Mouse (Mus musculus) lung, embryonic 15.5 days (tissue): Measurements from ENCODE around the gene Gabbr1. TPM values are rescaled to one million over a fixed set of nuclear protein-coding genes. Genes with fewer than 3 reads are reported as not detected.

Experiments
- ATAC-seq: fragments of 200-750 bp; cut with Nextera tagmentation; 2 replicates; pipeline ENCODE4 v1.8.0; 2017; ENCODE audit warnings: moderate number of reproducible peaks, borderline replicate concordance; ENCODE audit not compliant: low FRiP score, low TSS enrichment; ENCODE audit errors: extremely low read depth
- H3K27ac ChIP-seq: fragments of 300-500 bp; sonication (generic); 2 replicates; pipeline ENCODE4 v1.5.1; 2015; ENCODE audit warnings: moderate library complexity, mild to moderate bottlenecking, inconsistent platforms
- H3K27me3 ChIP-seq: fragments of 300-500 bp; sonication (generic); 2 replicates; pipeline ENCODE4 v1.6.1; 2015; ENCODE audit warnings: inconsistent platforms
- H3K36me3 ChIP-seq: fragments of 300-500 bp; sonication (generic); 2 replicates; pipeline ENCODE4 v1.6.1; 2015; ENCODE audit warnings: inconsistent platforms
- H3K4me1 ChIP-seq: fragments of 300-500 bp; sonication (generic); 2 replicates; pipeline ENCODE4 v1.6.1; 2015; ENCODE audit warnings: inconsistent platforms
- H3K4me2 ChIP-seq: fragments of 300-500 bp; sonication (generic); 2 replicates; pipeline ENCODE4 v1.6.1; 2015; ENCODE audit warnings: inconsistent platforms, mild to moderate bottlenecking, moderate library complexity
- H3K4me3 ChIP-seq: fragments of 300-500 bp; sonication (generic); 2 replicates; pipeline ENCODE4 v1.5.1; 2015; ENCODE audit warnings: mild to moderate bottlenecking, inconsistent platforms
- H3K9ac ChIP-seq: fragments of 300-500 bp; sonication (generic); 2 replicates; pipeline ENCODE4 v1.6.1; 2015; ENCODE audit warnings: inconsistent platforms
- H3K9me3 ChIP-seq: fragments of 300-500 bp; sonication (generic); 2 replicates; pipeline ENCODE4 v1.6.1; 2016; ENCODE audit warnings: inconsistent platforms
- WGBS: fragments of 180-500 bp; shearing (Covaris S2); methylation state at CpG from one replicate; pipeline ENCODE4 v1.1.7; 2015; 5-methylcytosine and 5-hydroxymethylcytosine counted together
- polyA plus RNA-seq: library from polyadenylated mRNA; unstranded; fragments of >200 nt; fragmentation: Nextera tagmentation; extraction: Ambion mirVana; gene quantifications from 2 replicates; pipeline ENCODE4 v1.2.1, GENCODE M21; 2015

Gene Gabbr1
- polyA plus RNA-seq, 1 experiment from 2014 or later = 9.4 TPM

DNA sequence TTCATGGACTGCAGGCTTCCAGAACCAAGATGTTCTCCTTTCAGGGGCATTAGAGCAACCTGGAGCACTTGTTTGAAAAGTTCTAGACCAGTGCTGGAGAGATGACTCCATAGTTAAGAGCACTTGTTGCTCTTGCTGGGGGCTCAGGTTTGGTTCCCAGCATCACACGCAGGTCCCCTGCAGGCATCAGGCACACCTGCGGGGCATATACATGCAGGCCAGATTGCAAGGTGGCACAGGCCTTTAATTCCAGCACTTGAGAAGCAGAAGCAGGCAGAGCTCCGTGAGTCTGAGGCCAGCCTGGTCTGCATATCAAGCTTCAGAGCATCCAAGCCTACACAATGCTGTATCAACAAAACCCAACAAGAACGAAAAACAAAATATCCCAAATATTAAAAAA, 35.9 kb downstream of the Gabbr1 start:
- H3K9me3 ChIP-seq = no peaks in the 10 kb centered on the region
- no peak overlapping the region for H3K27ac ChIP-seq
- 76% methylated on average over 4 of the region's 4 CpGs for WGBS

GRCm38 (mm10) chr17:37083327-37083726, 37.6 kb downstream of the Gabbr1 start:
- no peaks in the 10 kb centered on the region for H3K9me3 ChIP-seq
- ATAC-seq = peak; percentile 55; the same call in 1 of the 2 replicates
- H3K9ac ChIP-seq = no peak overlapping the region
- no peak overlapping the region for H3K4me3 ChIP-seq
- H3K27me3 ChIP-seq = no peaks in the 10 kb centered on the region
- H3K4me2 ChIP-seq = no peak overlapping the region
- H3K4me1 ChIP-seq = no peaks in the 10 kb centered on the region
- H3K27ac ChIP-seq = no peak overlapping the region
- 4% methylated on average over 8 of the region's 8 CpGs for WGBS
- H3K36me3 ChIP-seq = no peaks in the 10 kb centered on the region

More for the DNA sequence above, 35.9 kb downstream of the Gabbr1 start:
- no peak overlapping the region for H3K9ac ChIP-seq
- no peak overlapping the region for H3K4me3 ChIP-seq
- no peak overlapping the region for H3K4me2 ChIP-seq
- no peaks in the 10 kb centered on the region for H3K4me1 ChIP-seq
- no peak for ATAC-seq
- peaks cover 1% of the 10 kb centered on the region; the same call in 1 of the 2 replicates for H3K36me3 ChIP-seq
- H3K27me3 ChIP-seq = no peaks in the 10 kb centered on the region

DNA sequence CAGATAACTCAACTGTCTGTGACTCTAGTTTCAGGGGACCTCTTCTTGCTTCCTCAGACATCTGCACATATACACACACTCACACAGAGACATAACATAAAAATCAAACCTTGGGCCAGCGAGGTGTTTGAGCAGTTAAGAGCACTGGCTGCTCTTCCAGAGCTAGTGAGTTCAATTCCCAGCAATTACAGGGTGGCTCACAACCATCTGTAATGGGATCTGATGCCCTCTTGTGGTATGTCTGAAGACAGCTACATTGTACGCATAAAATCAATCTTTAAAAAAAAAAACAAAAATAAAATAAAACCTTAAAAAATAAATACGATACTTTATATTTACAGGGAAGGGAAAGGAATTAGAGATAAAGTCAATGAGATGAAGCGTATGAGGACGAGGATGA, 38.9 kb downstream of the Gabbr1 start:
- Histone ChIP-seq H3K9ac (no peak overlapping the region), H3K27ac (no peak overlapping the region), H3K27me3 (no peaks in the 10 kb centered on the region), H3K9me3 (no peaks in the 10 kb centered on the region), H3K36me3 (no peaks in the 10 kb centered on the region), H3K4me1 (no peaks in the 10 kb centered on the region), H3K4me3 (no peak overlapping the region), H3K4me2 (no peak overlapping the region)
- WGBS = 64% methylated on average over 5 of the region's 5 CpGs
- ATAC-seq = no peak

DNA sequence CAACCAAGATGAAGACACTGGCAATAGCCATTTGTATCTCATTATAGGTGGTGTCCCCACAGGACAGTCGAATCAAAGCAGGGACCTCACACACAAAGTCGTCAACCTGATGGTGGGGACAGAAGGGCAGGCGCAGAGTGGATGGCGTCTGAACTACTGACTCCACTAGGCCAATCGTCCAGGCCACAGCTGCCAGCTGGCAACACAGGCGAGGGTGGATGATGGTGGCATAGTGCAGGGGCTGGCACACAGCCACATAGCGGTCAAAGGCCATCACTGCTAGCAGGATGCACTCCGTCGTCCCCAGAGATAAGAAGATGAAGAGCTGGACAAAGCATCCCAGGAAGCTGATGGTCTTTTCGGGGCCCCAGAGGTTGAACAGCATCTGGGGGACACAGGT, 39.8 kb downstream of the Gabbr1 start:
- ATAC-seq = no peak
- WGBS = 57% methylated on average over 10 of the region's 10 CpGs
- Histone ChIP-seq H3K4me2 (no peak overlapping the region), H3K4me3 (no peak overlapping the region), H3K4me1 (no peaks in the 10 kb centered on the region), H3K9me3 (no peaks in the 10 kb centered on the region), H3K27me3 (no peaks in the 10 kb centered on the region), H3K27ac (no peak overlapping the region), H3K36me3 (no peaks in the 10 kb centered on the region), H3K9ac (no peak overlapping the region)

- Histone ChIP-seq H3K27me3 (no peaks in the 10 kb centered on the region), H3K4me1 (no peaks in the 10 kb centered on the region), H3K9me3 (no peaks in the 10 kb centered on the region), H3K4me2 (no peak within 1 kb of the TSS), H3K9ac (no peak within 1 kb of the TSS), H3K4me3 (no peak within 1 kb of the TSS), H3K27ac (no peak within 1 kb of the TSS), H3K36me3 (no peaks in the 10 kb centered on the region)
- no peak for ATAC-seq
Measured at GRCm38 (mm10) chr17:37088399-37088798, 42.6 kb downstream of the Gabbr1 start, which contains the start of gene Olfr90. Gene Olfr90, minus strand, starts transcription at chr17:37088499.

GRCm38 (mm10) chr17:37092198-37092597, 46.4 kb downstream of the Gabbr1 start:
- H3K4me1 ChIP-seq = no peaks in the 10 kb centered on the region
- H3K4me2 ChIP-seq = no peak overlapping the region
- H3K36me3 ChIP-seq = no peaks in the 10 kb centered on the region
- H3K27me3 ChIP-seq = no peaks in the 10 kb centered on the region
- ATAC-seq = no peak
- H3K9me3 ChIP-seq = no peaks in the 10 kb centered on the region
- H3K9ac ChIP-seq = no peak overlapping the region
- H3K27ac ChIP-seq = no peak overlapping the region
- WGBS = 67% methylated on average over 1 of the region's 1 CpGs
- H3K4me3 ChIP-seq = no peak overlapping the region

DNA sequence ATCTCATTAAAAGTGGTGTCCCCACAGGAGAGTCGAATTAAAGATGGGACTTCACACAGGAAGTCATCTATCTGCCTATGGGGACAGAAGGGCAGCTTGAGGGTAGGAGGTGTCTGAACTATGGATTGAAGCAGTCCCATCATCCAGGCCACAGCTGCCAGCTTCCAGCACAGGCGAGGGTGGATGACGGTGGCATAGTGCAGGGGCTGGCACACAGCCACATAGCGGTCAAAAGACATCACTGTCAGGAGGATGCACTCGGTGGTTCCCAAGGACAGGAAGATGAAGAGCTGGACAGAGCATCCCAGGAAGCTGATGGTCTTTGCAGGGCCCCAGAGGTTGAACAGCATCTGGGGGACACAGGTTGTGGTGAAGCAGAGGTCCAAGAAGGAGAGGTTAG, 47.5 kb downstream of the Gabbr1 start:
- Histone ChIP-seq H3K4me3 (no peak overlapping the region), H3K36me3 (no peaks in the 10 kb centered on the region), H3K4me1 (no peaks in the 10 kb centered on the region), H3K27ac (no peak overlapping the region), H3K9ac (no peak overlapping the region), H3K27me3 (no peaks in the 10 kb centered on the region), H3K9me3 (no peaks in the 10 kb centered on the region), H3K4me2 (no peak overlapping the region)
- ATAC-seq = no peak
- WGBS = 65% methylated on average over 5 of the region's 5 CpGs

- no peak within 1 kb of the TSS for H3K27ac ChIP-seq
- no peaks in the 10 kb centered on the region for H3K36me3 ChIP-seq
- H3K4me2 ChIP-seq = no peak within 1 kb of the TSS
- no peak for ATAC-seq
- H3K4me1 ChIP-seq = no peaks in the 10 kb centered on the region
- no peak within 1 kb of the TSS for H3K9ac ChIP-seq
- WGBS = 69% methylated on average over 1 of the region's 1 CpGs
- no peak within 1 kb of the TSS for H3K4me3 ChIP-seq
- no peaks in the 10 kb centered on the region for H3K9me3 ChIP-seq
- H3K27me3 ChIP-seq = no peaks in the 10 kb centered on the region
Measured at GRCm38 (mm10) chr17:37098178-37098577, 52.4 kb downstream of the Gabbr1 start, which contains the start of gene Olfr91. Gene Olfr91, minus strand, starts transcription at chr17:37098278.

DNA sequence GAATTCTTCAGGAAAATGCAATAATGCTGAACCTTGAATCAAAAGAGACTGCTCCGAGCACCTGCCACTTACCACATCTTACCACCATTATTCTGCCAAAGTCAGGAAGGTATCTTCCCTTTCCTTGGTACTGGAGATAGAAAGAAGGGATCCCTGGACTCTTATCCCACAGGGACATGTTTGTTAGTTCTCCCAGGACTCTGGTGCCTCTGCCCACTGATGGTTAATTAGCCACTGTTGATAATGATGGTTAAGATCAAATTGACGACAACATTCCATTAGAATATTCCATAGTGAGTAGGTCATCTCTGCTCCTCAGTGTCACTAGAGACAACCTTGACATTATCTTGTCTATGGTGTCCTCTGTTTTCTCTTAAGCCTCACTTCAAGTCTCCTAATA, 74.2 kb downstream of the Gabbr1 start, which contains the start of gene Olfr92:
TSS of gene Olfr92 (minus strand) at position 101 of the 400 bp plus-strand sequence.
- Histone ChIP-seq H3K36me3 (no peaks in the 10 kb centered on the region), H3K4me2 (no peak within 1 kb of the TSS), H3K9me3 (no peaks in the 10 kb centered on the region), H3K9ac (no peak within 1 kb of the TSS), H3K4me3 (no peak within 1 kb of the TSS), H3K4me1 (no peaks in the 10 kb centered on the region), H3K27me3 (no peaks in the 10 kb centered on the region), H3K27ac (no peak within 1 kb of the TSS)
- ATAC-seq = no peak
- 77% methylated on average over 2 of the region's 2 CpGs for WGBS

Other genes starting within 250 kb of the Gabbr1 start
- gene H2-M10.6, start 233.8 kb upstream of the Gabbr1 start, polyA plus RNA-seq = not detected in 2 replicates
- 39.2 and 43.6 TPM in 2 replicates for gene Trim26, start 208.8 kb upstream of the Gabbr1 start, polyA plus RNA-seq
- gene Trim15, start 178.8 kb upstream of the Gabbr1 start, polyA plus RNA-seq = 0.14 and 0.21 TPM in 2 replicates
- 4.0 and 5.7 TPM in 2 replicates for gene Trim10, start 176.4 kb upstream of the Gabbr1 start, polyA plus RNA-seq
- not detected in 2 replicates for gene Trim40, start 155.8 kb upstream of the Gabbr1 start, polyA plus RNA-seq
- 0.09 and 0.16 TPM in 2 replicates for gene Trim31, start 147.8 kb upstream of the Gabbr1 start, polyA plus RNA-seq
- 0.43 and 1.1 TPM in 2 replicates for gene Rnf39, start 103.0 kb upstream of the Gabbr1 start, polyA plus RNA-seq
- 104 and 113 TPM in 2 replicates for gene Ppp1r11, start 94.2 kb upstream of the Gabbr1 start, polyA plus RNA-seq
- gene Znrd1, start 87.4 kb upstream of the Gabbr1 start, polyA plus RNA-seq = 98.4 and 102 TPM in 2 replicates
- gene Znrd1as, start 87.4 kb upstream of the Gabbr1 start, polyA plus RNA-seq = 5.2 and 6.7 TPM in 2 replicates
- not detected in 2 replicates for gene 2410137M14Rik, start 64.7 kb upstream of the Gabbr1 start, polyA plus RNA-seq
- gene H2-M5, start 56.4 kb upstream of the Gabbr1 start, polyA plus RNA-seq = 0.40 and 0.48 TPM in 2 replicates
- 77.9 and 79.8 TPM in 2 replicates for gene Zfp57, start 44.8 kb upstream of the Gabbr1 start, polyA plus RNA-seq
- gene Mog, start 22.6 kb upstream of the Gabbr1 start, polyA plus RNA-seq = 0.14 TPM in 1 of 2 replicates, not detected in the other
- gene Olfr90, start 42.5 kb downstream of the Gabbr1 start, polyA plus RNA-seq = not detected in 2 replicates
- not detected in 2 replicates for gene Olfr91, start 52.3 kb downstream of the Gabbr1 start, polyA plus RNA-seq
- not detected in 2 replicates for gene Olfr92, start 74.1 kb downstream of the Gabbr1 start, polyA plus RNA-seq
- gene Olfr93, start 115.5 kb downstream of the Gabbr1 start, polyA plus RNA-seq = not detected in 2 replicates
- gene Ubd, start 147.9 kb downstream of the Gabbr1 start, polyA plus RNA-seq = 0.86 TPM in 1 of 2 replicates, not detected in the other
- gene Olfr94, start 155.0 kb downstream of the Gabbr1 start, polyA plus RNA-seq = not detected in 2 replicates
- not detected in 2 replicates for gene Olfr95, start 167.2 kb downstream of the Gabbr1 start, polyA plus RNA-seq
- gene Olfr96, start 174.2 kb downstream of the Gabbr1 start, polyA plus RNA-seq = not detected in 2 replicates
- not detected in 2 replicates for gene Olfr97, start 191.4 kb downstream of the Gabbr1 start, polyA plus RNA-seq
- not detected in 2 replicates for gene Olfr98, start 217.8 kb downstream of the Gabbr1 start, polyA plus RNA-seq
- 2.2 and 3.0 TPM in 2 replicates for gene H2-M3, start 224.3 kb downstream of the Gabbr1 start, polyA plus RNA-seq
- not detected in 2 replicates for gene Olfr99, start 237.5 kb downstream of the Gabbr1 start, polyA plus RNA-seq